Mouse (Mus musculus): ENCODE data around the gene Prph. TPM values are rescaled to one million over a fixed set of nuclear protein-coding genes. Genes with fewer than 3 reads are reported as not detected.

Gene Prph
- polyA plus RNA-seq, 1 experiment from 2014 or later = 0.82 TPM

DNA sequence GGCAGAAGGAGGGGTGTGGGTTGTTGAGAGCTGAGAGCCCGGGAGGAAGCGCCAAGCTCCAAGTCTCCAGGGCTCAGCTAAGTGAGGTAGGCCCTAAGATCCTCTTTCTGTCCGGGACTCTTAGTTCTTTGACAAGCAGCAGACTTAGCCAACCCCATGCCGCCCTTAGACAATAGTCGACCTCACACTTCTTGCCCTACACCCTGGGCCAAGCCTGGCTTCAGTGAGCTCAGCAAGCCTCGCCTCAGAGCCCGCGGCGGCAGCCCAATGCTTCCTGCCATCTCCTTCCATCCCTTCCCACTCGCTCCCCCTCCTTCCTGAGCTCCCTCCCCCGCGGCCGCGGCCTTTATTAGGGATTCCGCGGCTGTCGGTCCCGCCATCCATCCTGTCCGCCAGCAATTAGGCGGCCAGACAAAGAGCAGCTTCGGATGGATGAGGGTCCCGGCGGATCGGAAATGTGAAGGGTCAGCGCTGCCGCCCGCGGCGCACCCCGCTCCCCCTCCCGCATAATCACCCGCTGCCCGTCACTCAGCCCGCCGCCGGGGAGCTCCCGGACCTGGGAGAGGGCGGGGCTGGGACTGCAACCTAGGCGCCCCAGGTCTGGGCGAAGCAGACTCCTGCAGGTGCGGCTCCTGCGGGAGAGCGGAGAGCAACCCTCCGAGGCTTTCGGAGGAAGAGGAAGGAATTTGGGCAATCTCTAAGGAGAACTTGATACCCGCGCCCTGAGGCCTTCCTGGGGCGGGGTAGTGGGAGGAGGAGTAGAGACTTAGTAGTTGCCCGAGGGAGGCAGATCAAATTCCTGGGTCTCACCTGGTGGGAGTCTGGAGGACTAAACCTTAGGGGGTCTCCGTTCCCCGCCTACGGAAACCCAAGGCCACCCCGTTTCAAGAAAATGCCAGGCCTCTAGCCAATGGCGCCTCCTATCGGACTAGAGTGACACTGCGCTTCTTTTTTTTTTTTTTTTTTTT, 38.6 kb downstream of the Prph start:
- 2% methylated on average over 56 of the region's 56 CpGs for WGBS
- ATAC-seq (replicated peaks; ENCODE audit: low FRiP score, low read depth) (0 out of 2 replicates have a peak, but pooled peaks have one; percentile 16), DNase-seq (ENCODE audit: low spot score) (peak; percentile 86)
- peak overlapping the region; percentile 49; the same call in 1 of the 2 replicates for H3K9ac ChIP-seq (ENCODE audit: low read depth, low read length)
- H3K27ac ChIP-seq = no peak overlapping the region; the same call in 1 of the 2 replicates
- H3K27me3 ChIP-seq (ENCODE audit: insufficient read depth, low read length) = peaks cover 20% of the 10 kb centered on the region
- H3K4me3 ChIP-seq (replicated peaks; ENCODE audit: low read depth, low read length) = peak overlapping the region; percentile 42
- peak overlapping the region; percentile 90 for H3K4me2 ChIP-seq (ENCODE audit: low read length)
- H3K36me3 ChIP-seq (ENCODE audit: insufficient read depth, low read length) = no peaks in the 10 kb centered on the region
- no peaks in the 10 kb centered on the region for H3K9me3 ChIP-seq (replicated peaks; ENCODE audit: low read length)
- peak; percentile 57 for TF ChIP-seq CTCF (IDR thresholded peaks at IDR 0.05; ENCODE audit: low read depth)
- H3K4me1 ChIP-seq (replicated peaks; ENCODE audit: insufficient read depth, low read length) = peaks cover 41% of the 10 kb centered on the region

DNA sequence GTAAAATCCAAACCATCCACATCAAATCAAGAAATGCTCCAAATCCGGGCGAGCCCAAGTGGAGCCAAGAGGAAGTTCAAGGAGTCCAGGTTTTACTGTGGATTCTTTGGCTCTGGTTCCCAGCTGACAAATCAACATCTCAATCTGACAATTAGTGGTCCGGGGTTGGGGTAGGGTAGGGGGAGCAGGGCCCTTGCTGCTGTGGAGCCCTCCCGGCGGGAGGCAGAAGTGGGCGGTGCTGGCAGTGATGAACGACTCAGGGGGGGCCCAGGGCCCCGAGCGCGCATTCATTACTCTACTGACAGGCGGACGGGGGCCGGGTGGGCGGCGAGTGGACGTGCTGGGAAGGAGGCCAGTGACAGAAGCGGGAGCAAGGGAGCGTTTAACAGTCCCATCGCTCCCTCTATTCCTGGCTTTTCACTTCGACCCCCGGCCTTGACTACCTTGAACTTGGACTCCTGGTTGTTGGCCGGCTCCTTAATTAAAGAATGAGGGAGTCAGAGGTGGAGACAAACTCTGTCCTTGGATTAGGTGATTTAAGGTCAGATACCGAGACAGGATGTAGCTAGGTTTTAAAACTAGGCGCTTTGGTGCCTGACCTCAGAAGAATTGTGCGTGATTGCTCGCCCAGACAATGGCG, 39.8 kb downstream of the Prph start:
- ATAC-seq (replicated peaks; ENCODE audit: low FRiP score, low read depth) (peak; percentile 5; the same call in 1 of the 2 replicates), DNase-seq (ENCODE audit: low spot score) (peak; percentile 76)
- H3K4me1 ChIP-seq (replicated peaks; ENCODE audit: insufficient read depth, low read length) = peaks cover 45% of the 10 kb centered on the region
- no peak overlapping the region for H3K4me3 ChIP-seq (replicated peaks; ENCODE audit: low read depth, low read length)
- TF ChIP-seq CTCF (IDR thresholded peaks at IDR 0.05; ENCODE audit: low read depth) = no peak
- 2% methylated on average over 27 of the region's 27 CpGs for WGBS
- no peak overlapping the region for H3K9ac ChIP-seq (ENCODE audit: low read depth, low read length)
- H3K36me3 ChIP-seq (ENCODE audit: insufficient read depth, low read length) = no peaks in the 10 kb centered on the region
- H3K9me3 ChIP-seq (replicated peaks; ENCODE audit: low read length) = no peaks in the 10 kb centered on the region
- H3K4me2 ChIP-seq (ENCODE audit: low read length) = peak overlapping the region; percentile 38
- no peak overlapping the region for H3K27ac ChIP-seq
- peaks cover 20% of the 10 kb centered on the region for H3K27me3 ChIP-seq (ENCODE audit: insufficient read depth, low read length)

DNA sequence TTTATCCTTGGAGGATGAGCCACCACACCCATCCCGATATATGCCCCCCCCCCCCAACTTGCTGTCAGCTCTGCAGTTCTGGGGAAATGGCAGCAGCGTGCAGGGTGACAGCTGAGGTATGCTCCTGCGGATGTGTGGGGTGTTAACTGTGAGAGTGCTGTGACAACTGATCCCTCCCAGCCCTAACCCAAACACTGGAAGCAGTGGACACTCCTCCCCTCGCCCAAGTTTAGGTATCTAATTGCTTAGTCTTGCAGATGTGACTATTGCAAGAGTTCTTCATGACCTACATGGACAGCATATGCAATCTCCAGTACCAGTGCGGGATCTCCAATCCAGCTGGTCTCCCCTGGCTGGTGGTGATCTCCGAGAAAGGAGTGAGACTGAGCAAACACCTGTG, 40.4 kb downstream of the Prph start:
- Histone ChIP-seq H3K27ac (no peak overlapping the region), H3K4me1 (replicated peaks; ENCODE audit: insufficient read depth, low read length) (peaks cover 45% of the 10 kb centered on the region), H3K27me3 (ENCODE audit: insufficient read depth, low read length) (peaks cover 20% of the 10 kb centered on the region), H3K4me3 (replicated peaks; ENCODE audit: low read depth, low read length) (no peak overlapping the region), H3K4me2 (ENCODE audit: low read length) (peak overlapping the region; percentile 38; the same call in 1 of the 2 replicates), H3K9me3 (replicated peaks; ENCODE audit: low read length) (no peaks in the 10 kb centered on the region), H3K9ac (ENCODE audit: low read depth, low read length) (no peak overlapping the region), H3K36me3 (ENCODE audit: insufficient read depth, low read length) (no peaks in the 10 kb centered on the region)
- peak; percentile 73 for DNase-seq (ENCODE audit: low spot score)
- no peak for ATAC-seq (replicated peaks; ENCODE audit: low FRiP score, low read depth)
- WGBS = 15% methylated on average over 6 of the region's 6 CpGs
- no peak for TF ChIP-seq CTCF (IDR thresholded peaks at IDR 0.05; ENCODE audit: low read depth)

DNA sequence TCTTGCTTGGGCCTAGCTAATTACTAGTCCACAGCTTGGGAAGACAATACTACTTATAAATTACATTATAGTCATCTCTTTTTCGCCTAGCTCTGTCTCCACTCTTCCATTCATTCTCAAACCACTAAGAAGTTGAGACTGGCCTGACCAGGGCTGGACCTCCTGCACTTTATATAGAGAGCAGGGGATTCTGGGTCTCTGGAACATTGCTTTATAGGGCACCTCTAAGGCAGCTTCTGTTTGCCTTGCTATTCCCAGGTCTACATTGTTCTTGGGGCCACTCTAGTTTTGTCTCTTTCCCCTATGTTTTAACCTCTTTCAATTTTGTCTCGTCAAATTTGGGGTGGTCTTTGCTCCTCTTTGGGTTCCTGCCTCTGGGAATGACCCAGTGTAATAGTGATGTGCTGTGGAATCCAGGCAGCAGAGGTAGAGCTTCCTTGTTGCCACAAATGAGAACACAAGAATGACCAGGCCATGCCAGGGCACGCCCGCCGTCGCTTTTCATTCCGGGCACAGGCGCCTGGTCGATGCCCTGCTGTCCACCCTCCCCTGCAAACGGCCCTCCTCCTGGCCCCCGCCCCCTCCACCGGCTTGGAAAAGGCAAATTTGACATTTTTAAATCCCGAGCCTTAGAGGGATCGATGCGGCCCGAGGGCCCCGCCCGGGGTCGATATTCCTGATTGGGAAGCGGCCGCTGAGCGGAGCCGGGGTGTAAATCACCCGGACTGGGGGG, 41.3 kb downstream of the Prph start:
- WGBS = 8% methylated on average over 24 of the region's 24 CpGs
- ATAC-seq (replicated peaks; ENCODE audit: low FRiP score, low read depth) (no peak), DNase-seq (ENCODE audit: low spot score) (no peak)
- Histone ChIP-seq H3K27ac (0 out of 2 replicates have a peak overlapping the region, but pooled peaks have one; percentile 48), H3K36me3 (ENCODE audit: insufficient read depth, low read length) (no peaks in the 10 kb centered on the region), H3K9me3 (replicated peaks; ENCODE audit: low read length) (no peaks in the 10 kb centered on the region), H3K9ac (ENCODE audit: low read depth, low read length) (peak overlapping the region; percentile 14; the same call in 1 of the 2 replicates), H3K4me2 (ENCODE audit: low read length) (peak overlapping the region; percentile 80), H3K4me3 (replicated peaks; ENCODE audit: low read depth, low read length) (peak overlapping the region; percentile 38), H3K4me1 (replicated peaks; ENCODE audit: insufficient read depth, low read length) (peaks cover 45% of the 10 kb centered on the region), H3K27me3 (ENCODE audit: insufficient read depth, low read length) (peaks cover 20% of the 10 kb centered on the region)
- TF ChIP-seq CTCF (IDR thresholded peaks at IDR 0.05; ENCODE audit: low read depth) = no peak

DNA sequence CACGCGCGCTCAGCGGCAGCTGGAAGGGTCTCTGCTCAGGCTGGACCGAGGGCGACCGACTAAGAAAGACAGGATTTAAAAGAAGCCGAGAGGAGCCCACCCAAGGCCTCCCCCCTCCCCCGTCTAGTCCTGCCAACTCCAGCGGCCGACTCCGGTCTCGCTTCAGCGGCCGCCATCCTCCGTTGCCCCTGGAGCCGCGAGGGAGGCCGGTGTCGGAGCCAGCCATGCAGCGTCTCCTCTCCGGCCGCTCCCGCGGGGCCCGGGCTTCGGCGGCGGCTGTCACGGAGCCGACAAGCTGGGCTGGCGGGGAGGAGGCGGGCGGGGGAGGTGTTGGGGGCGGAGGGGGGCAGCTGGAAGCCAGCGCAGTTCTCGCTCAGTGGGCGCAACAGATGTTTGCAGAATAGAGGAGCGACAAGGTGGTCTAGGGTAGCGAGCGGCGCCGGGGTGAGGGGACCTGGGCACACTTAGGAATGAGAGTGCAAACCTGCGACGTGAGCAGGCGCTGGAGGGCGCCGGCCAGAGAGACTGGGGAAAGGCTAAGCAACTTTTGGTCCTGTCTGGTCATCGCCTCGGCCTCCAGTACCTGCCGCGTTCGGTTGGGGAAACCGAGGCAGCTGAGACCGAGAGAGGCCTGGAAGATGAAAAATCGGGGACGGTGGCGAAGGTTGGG, 42.0 kb downstream of the Prph start:
- ATAC-seq (replicated peaks; ENCODE audit: low FRiP score, low read depth) (peak; percentile 40), DNase-seq (ENCODE audit: low spot score) (peak; percentile 80)
- under 1% methylated on average over 54 of the region's 58 CpGs for WGBS
- peak overlapping the region; percentile 38 for H3K4me3 ChIP-seq (replicated peaks; ENCODE audit: low read depth, low read length)
- H3K4me2 ChIP-seq (ENCODE audit: low read length) = peak overlapping the region; percentile 80
- H3K36me3 ChIP-seq (ENCODE audit: insufficient read depth, low read length) = no peaks in the 10 kb centered on the region
- peaks cover 45% of the 10 kb centered on the region for H3K4me1 ChIP-seq (replicated peaks; ENCODE audit: insufficient read depth, low read length)
- no peaks in the 10 kb centered on the region for H3K9me3 ChIP-seq (replicated peaks; ENCODE audit: low read length)
- H3K9ac ChIP-seq (ENCODE audit: low read depth, low read length) = peak overlapping the region; percentile 18
- H3K27me3 ChIP-seq (ENCODE audit: insufficient read depth, low read length) = peaks cover 20% of the 10 kb centered on the region
- peak overlapping the region; percentile 48; the same call in 1 of the 2 replicates for H3K27ac ChIP-seq
- no peak for TF ChIP-seq CTCF (IDR thresholded peaks at IDR 0.05; ENCODE audit: low read depth)

Measured in kidney, postnatal 0 days (tissue).